Mouse (Mus musculus) stomach, postnatal 0 days (tissue): ENCODE measurements at regions not wholly inside any gene's neighbourhood (a gene's known extent, or its start where the extent isn't known, plus 50 kb on each side); places are given as distances from the start of the nearest gene placed in this dataset.
A peak's percentile ranks its signal among the peaks of the same experiment; 100 is the strongest.

ENCODE experiments used
- ATAC-seq: fragments of 200-750 bp; cut with Nextera tagmentation; 2 replicates; pipeline ENCODE4 v1.8.0; 2017; ENCODE audit not compliant: low FRiP score, low TSS enrichment
- DNase-seq: peaks from one replicate; pipeline ENCODE4 v3.0.0-alpha.2; 2016; ENCODE audit warnings: low spot score
- H3K27ac ChIP-seq: fragments of 300-500 bp; sonication (generic); replicated peaks from 2 replicates; pipeline ENCODE4 v1.5.1; 2014; ENCODE audit warnings: mild to moderate bottlenecking, control low read depth
- H3K27me3 ChIP-seq: fragments of 300-500 bp; sonication (generic); 2 replicates; pipeline ENCODE4 v1.6.1; 2014; ENCODE audit warnings: low read length; ENCODE audit not compliant: control insufficient read depth, insufficient read depth
- H3K36me3 ChIP-seq: fragments of 300-500 bp; sonication (generic); 2 replicates; pipeline ENCODE4 v1.6.1; 2014; ENCODE audit warnings: low read length, mixed read lengths; ENCODE audit not compliant: control insufficient read depth, insufficient read depth
- H3K4me1 ChIP-seq: fragments of 300-500 bp; sonication (generic); replicated peaks from 2 replicates; pipeline ENCODE4 v1.6.1; 2014; ENCODE audit warnings: antibody characterized with exemption; ENCODE audit not compliant: control insufficient read depth, insufficient read depth
- H3K4me2 ChIP-seq: fragments of 300-500 bp; sonication (generic); replicated peaks from 2 replicates; pipeline ENCODE4 v1.6.1; 2014; ENCODE audit warnings: low read depth, mild to moderate bottlenecking, control low read depth, moderate library complexity
- H3K4me3 ChIP-seq: fragments of 300-500 bp; sonication (generic); 2 replicates; pipeline ENCODE4 v1.5.1; 2014; ENCODE audit warnings: low read depth, low read length, control low read depth
- H3K9ac ChIP-seq: fragments of 300-500 bp; sonication (generic); 2 replicates; pipeline ENCODE4 v1.6.1; 2014; ENCODE audit warnings: mild to moderate bottlenecking, low read length, control low read depth, mixed read lengths
- H3K9me3 ChIP-seq: fragments of 300-500 bp; sonication (generic); 2 replicates; pipeline ENCODE4 v1.6.1; 2016; ENCODE audit warnings: low read length; ENCODE audit not compliant: control insufficient read depth
- CTCF ChIP-seq: IDR thresholded peaks from 2 replicates; pipeline ENCODE4 v1.5.1; 2016; ENCODE audit warnings: antibody characterized with exemption, low read depth, mild to moderate bottlenecking, moderate library complexity
- EP300 ChIP-seq: optimal IDR thresholded peaks from 2 replicates; pipeline ENCODE3; 2016; ENCODE audit warnings: antibody characterized with exemption
- WGBS: fragments of 180-500 bp; shearing (Covaris S2); extraction: QIAGEN DNeasy Blood & Tissue Kit; methylation state at CpG from one replicate; pipeline ENCODE4 v1.1.7; 2014; 5-methylcytosine and 5-hydroxymethylcytosine counted together

DNA sequence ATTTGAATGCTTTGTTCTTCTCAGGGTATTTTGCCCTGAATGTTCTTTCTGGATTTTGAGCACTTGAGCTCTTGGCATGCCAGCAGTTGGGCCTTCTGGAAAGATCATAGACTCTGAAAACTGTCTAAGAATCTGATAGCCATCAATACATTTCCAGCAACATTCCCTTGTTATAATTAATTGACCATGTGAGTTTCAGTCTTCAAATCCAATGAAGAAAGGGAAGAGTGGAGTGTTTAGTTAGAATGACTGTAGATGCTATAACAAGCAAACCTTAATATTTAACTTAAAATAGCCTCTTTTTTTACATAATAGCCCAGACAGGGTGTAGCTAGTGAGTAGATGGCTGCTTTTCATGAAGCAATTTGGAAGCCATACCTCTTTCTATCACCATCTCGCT, 1268.8 kb upstream of the A1bg start:
- WGBS, result 89% methylated on average over 1 of the region's 1 CpGs
- Histone ChIP-seq H3K4me1 (no peaks in the 10 kb centered on the region), H3K9ac (no peak overlapping the region), H3K4me3 (no peak overlapping the region), H3K4me2 (no peak overlapping the region), H3K27ac (no peak overlapping the region), H3K36me3 (no peaks in the 10 kb centered on the region), H3K9me3 (no peaks in the 10 kb centered on the region), H3K27me3 (no peaks in the 10 kb centered on the region)
- TF ChIP-seq EP300, result no peak
- no peak for TF ChIP-seq CTCF
- DNase-seq (no peak), ATAC-seq (no peak)

DNA sequence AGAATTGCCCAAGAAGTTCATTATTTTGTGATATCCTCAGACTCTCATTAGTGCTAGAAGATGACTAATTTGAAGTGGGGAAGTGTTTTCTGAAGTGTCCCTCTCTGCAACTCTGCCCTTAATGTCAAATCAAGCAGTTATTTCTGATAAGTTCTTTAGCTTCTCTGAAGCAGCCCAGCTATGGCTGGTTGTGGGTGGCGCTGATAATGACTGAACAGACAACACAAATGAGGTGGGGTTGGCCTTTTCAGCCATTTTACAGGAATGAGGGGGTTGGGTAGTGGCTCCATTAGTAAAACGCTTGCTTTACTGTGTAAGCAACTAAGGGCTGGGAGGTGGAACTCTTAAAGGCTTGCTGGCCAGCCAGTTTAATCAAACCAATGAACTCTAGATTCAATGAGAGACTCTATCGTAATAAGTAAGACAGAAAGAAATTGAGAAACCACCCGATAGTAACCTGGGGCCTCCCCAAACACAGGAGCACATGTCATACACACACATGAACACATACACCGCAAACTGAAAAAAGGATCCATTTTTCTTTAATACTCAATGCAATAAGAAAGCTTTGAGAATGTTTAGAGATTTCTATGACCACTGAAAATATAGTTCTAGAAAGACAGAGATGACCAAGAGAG, 1268.3 kb upstream of the A1bg start:
- no peaks in the 10 kb centered on the region for H3K4me1 ChIP-seq
- DNase-seq, result no peak
- no peak overlapping the region for H3K4me3 ChIP-seq
- H3K9me3 ChIP-seq, result no peaks in the 10 kb centered on the region
- no peak for ATAC-seq
- TF ChIP-seq EP300 (no peak), CTCF (no peak)
- WGBS, result 91% methylated on average over 5 of the region's 5 CpGs
- H3K4me2 ChIP-seq, result no peak overlapping the region
- no peak overlapping the region for H3K27ac ChIP-seq
- H3K9ac ChIP-seq, result no peak overlapping the region
- H3K36me3 ChIP-seq, result no peaks in the 10 kb centered on the region
- H3K27me3 ChIP-seq, result no peaks in the 10 kb centered on the region

DNA sequence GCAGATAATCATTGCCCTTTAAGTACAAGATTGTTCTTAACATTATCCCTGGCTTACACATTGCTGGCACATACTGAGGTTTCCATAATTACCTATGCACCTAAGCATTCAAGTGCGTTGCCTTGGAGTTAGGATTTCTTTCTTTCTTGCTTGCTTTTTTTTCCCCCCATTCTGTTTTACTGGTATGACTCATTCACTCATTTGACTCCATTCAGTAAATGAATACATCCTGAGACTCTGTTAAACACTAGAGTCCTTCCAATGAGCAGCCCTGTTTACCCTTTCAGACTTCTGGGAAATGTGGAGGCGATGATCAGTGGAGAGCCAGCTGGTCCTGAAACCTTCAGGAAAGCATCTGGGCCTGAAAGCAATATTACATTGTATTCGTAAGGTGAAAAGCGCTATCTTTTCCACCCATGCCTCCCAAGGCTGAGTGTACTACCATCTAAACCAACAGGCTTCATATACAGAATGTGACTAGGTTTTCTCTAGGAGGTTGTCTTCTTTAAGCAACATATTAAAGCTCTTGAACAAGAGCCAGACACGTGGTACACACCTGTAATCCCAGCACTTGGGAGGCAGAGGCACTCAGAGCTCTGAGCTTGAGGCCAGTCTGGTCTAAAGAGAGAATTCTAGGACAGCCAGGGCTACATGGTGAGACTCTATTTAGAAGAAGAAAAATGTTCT, 1267.6 kb upstream of the A1bg start:
- ATAC-seq (no peak), DNase-seq (no peak)
- no peak overlapping the region for H3K9ac ChIP-seq
- TF ChIP-seq EP300, result no peak
- TF ChIP-seq CTCF, result no peak
- H3K9me3 ChIP-seq, result no peaks in the 10 kb centered on the region
- 0 out of 2 replicates have a peak overlapping the region, but pooled peaks have one; percentile 30 for H3K27ac ChIP-seq
- H3K27me3 ChIP-seq, result no peaks in the 10 kb centered on the region
- no peak overlapping the region for H3K4me2 ChIP-seq
- H3K4me1 ChIP-seq, result no peaks in the 10 kb centered on the region
- WGBS, result 68% methylated on average over 5 of the region's 5 CpGs
- no peaks in the 10 kb centered on the region for H3K36me3 ChIP-seq
- no peak overlapping the region for H3K4me3 ChIP-seq

DNA sequence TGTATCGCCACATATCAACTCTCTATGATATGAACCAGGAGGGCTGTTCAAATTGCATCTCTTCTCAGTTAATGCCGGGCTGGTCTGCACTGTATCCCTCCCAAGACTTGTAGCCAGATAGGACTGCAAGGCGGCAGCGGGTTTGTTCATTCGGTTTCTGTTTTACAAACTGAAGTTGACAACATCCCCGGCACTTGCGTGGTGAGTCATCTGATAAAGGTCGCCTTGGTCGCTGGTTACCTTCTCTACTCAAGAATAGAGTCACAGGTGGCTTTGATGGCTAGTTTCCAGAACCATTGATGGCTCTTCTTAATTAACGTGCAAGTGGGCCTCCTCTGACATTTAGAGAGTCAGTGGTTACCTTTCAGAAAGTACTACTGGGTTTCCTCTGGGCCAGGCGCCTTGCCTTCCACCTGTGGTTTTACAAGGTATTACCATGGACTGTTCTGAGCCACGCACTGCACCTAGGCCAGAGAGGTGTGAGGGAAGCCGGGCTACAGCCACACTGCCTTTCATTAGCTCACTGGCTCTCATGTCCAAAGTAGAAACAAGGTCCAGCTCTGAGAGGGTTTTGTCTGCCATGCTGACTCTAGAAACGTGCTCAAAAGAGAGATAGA, 1266.9 kb upstream of the A1bg start:
- no peaks in the 10 kb centered on the region for H3K27me3 ChIP-seq
- DNase-seq, result peak; percentile 18
- H3K9me3 ChIP-seq, result no peaks in the 10 kb centered on the region
- H3K27ac ChIP-seq, result 0 out of 2 replicates have a peak overlapping the region, but pooled peaks have one; percentile 30
- WGBS, result 73% methylated on average over 14 of the region's 14 CpGs
- H3K9ac ChIP-seq, result no peak overlapping the region
- no peak overlapping the region for H3K4me3 ChIP-seq
- H3K36me3 ChIP-seq, result no peaks in the 10 kb centered on the region
- no peak overlapping the region for H3K4me2 ChIP-seq
- TF ChIP-seq CTCF, result no peak
- no peak for TF ChIP-seq EP300
- no peaks in the 10 kb centered on the region for H3K4me1 ChIP-seq
- peak; percentile 54; the same call in 1 of the 2 replicates for ATAC-seq

DNA sequence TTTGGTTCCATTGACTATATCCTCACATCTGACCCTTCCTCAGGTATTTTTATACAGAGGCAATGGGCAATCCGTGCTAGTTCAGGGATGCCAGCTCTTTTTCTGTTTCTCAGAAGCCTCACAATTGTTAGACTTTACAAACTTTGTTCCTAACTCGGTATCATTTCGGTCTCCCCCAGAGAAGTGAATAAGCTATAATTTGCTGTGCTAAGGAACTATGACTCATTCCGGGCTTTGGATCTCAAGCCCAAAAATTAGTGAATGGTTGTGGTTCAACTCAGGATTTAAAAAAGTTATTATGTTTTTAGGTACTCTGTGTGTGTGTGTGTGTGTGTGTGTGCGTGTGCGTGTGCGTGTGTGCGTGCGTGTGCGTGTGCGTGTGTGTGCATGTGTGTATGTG, 1263.7 kb upstream of the A1bg start:
- no peak overlapping the region for H3K4me3 ChIP-seq
- no peaks in the 10 kb centered on the region for H3K36me3 ChIP-seq
- no peak for ATAC-seq
- no peak overlapping the region for H3K4me2 ChIP-seq
- H3K9me3 ChIP-seq, result no peaks in the 10 kb centered on the region
- 86% methylated on average over 11 of the region's 11 CpGs for WGBS
- no peaks in the 10 kb centered on the region for H3K4me1 ChIP-seq
- H3K27ac ChIP-seq, result no peak overlapping the region
- TF ChIP-seq CTCF (no peak), EP300 (no peak)
- DNase-seq, result no peak
- no peaks in the 10 kb centered on the region for H3K27me3 ChIP-seq
- H3K9ac ChIP-seq, result no peak overlapping the region

DNA sequence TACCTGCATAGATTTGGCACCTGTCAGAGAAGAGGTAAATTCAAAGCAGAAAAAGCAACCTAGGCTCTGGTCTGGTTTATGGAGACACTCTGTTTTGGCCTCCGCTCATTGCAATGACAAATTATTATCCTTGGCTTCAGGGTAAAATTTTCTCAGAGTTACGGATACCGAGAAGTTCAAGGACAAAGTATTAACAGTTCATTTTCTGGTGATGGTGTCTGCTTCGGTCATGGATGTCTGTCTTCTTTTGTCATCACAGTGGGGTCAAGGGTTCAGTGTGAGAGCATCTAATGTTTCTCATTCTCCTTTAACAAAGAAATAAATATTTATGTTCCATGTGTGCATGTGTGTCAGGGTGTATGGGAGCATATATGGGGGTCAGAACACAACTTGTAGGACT, 1261.0 kb upstream of the A1bg start:
- Histone ChIP-seq H3K9me3 (no peaks in the 10 kb centered on the region), H3K4me3 (no peak overlapping the region), H3K9ac (no peak overlapping the region), H3K4me1 (no peaks in the 10 kb centered on the region), H3K4me2 (no peak overlapping the region), H3K36me3 (no peaks in the 10 kb centered on the region), H3K27me3 (no peaks in the 10 kb centered on the region), H3K27ac (no peak overlapping the region)
- ATAC-seq (no peak), DNase-seq (no peak)
- WGBS, result 83% methylated on average over 4 of the region's 4 CpGs
- no peak for TF ChIP-seq CTCF
- TF ChIP-seq EP300, result no peak
